Mouse (Mus musculus) liver, embryonic 14.5 days (tissue): ENCODE measurements around the gene Baz2a.

Experiments used
- CTCF ChIP-seq: IDR thresholded peaks from 2 replicates; pipeline ENCODE4 v1.5.1; 2016; ENCODE audit warnings: antibody characterized with exemption, low read depth, control low read depth
- EP300 ChIP-seq: IDR thresholded peaks from 2 replicates; pipeline ENCODE4 v1.6.1; 2016; ENCODE audit warnings: antibody characterized with exemption, low read depth

GRCm38 (mm10) chr10:128094340-128094968 is 3.1 kb downstream of the Baz2a start:
- TF ChIP-seq CTCF (no peak), EP300 (no peak)
